Mouse (Mus musculus): ENCODE data around the gene Insr.

DNA sequence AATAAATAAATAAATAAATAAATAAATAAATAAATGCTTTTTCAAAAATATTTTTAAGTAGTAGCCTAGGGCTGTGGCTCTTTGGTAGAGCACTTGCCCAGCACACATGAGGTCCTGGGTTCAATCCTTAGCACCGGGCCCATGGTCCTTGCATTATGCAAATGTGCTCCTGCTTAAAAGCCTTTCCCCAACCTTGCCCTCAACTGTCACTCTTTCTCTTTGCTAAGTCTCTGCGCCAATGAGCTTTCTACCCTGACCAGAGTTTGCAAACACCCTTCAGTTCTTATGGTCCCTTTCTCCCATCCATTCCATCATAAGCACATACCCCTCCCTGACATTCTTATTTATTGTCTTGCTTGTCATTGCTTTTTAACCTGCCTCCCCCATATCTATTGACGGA lies 1.9 kb upstream of the Insr start:
- TF ChIP-seq FLI1 (IDR thresholded peaks at IDR 0.05; ENCODE audit: low read length) (no peak), GATA1 (IDR thresholded peaks at IDR 0.05; ENCODE audit: borderline replicate concordance, low read length) (no peak)

Measured in megakaryocyte, embryonic 14.5 days (primary cell).